8 mouse cellular contexts compared by ENCODE assay signal in the genomic region with DNA sequence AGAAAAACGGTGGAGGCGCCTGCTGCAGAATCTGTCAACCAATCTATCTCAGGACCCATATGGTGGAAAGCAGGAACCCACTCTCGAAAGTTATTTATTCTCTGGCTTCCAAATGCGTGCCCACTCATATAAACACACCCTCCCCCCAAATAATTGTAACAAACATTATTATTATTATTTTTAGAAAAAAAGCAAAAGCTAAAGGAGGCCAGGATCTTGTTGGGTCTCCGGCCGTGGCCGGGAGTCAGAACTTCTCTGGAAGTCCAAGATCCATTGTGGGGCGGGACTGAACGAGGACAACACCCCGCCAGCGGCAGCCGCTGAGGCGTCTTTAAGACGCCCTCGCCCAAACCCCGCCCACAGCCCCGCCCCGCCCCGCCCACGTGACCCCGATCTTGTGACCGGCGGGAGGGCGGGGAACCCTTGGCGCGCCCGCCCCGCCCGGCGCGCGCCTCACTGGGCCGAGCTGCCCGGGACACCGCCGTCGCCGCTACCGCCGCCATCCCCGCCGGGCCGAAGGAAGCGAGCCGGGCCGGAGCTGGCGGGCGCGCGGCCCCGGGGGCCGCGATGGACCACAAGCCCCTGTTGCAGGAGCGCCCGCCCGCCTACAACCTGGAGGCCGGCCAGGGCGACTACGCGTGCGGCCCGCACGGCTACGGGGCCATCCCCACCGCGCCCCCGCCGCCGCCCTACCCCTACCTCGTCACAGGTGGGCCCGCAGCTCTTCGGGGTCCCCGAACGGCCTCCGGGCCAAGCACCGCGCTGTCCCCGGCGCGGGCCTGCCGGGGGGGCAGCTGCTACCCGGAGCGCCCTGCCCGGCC. TPM values are rescaled to one million over a fixed set of nuclear protein-coding genes. Genes with fewer than 3 reads are reported as not detected.
DNase-seq lines count a peak whose midpoint lies in the region; ATAC-seq and TF ChIP-seq lines count a peak whose summit lies in the region.

No protein-coding gene starts in this region.

- H3K4me3 ChIP-seq in cerebellum, adult 2 months (replicated peaks; ENCODE audit: insufficient read depth, low read depth, low read length): peak overlapping the region; percentile 78
- peak overlapping the region; percentile 84 for H3K4me3 ChIP-seq in forebrain, postnatal 0 days (ENCODE audit: low read depth, low read length)
- peak overlapping the region; percentile 83 for H3K4me3 ChIP-seq in lung, embryonic 15.5 days
- peak overlapping the region; percentile 88 for H3K4me3 ChIP-seq in olfactory bulb, adult 2 months (ENCODE audit: insufficient read depth, low read depth, low read length)

- H3K36me3 ChIP-seq in forebrain, postnatal 0 days (ENCODE audit: insufficient read depth): no peaks in the 10 kb centered on the region
- H3K36me3 ChIP-seq in lung, embryonic 15.5 days: 0 out of 2 replicates have a peak, but pooled peaks cover 6% of the 10 kb centered on the region

- no peak; the same call in 1 of the 2 replicates for TF ChIP-seq POLR2A in cerebellum, adult 2 months (IDR thresholded peaks at IDR 0.05; ENCODE audit: borderline replicate concordance, insufficient read depth, low read length)
- peak; percentile 66 for TF ChIP-seq POLR2A in olfactory bulb, adult 2 months (IDR thresholded peaks at IDR 0.05; ENCODE audit: insufficient read depth, low read depth, low read length)

- H3K27me3 ChIP-seq in cerebellum, adult 2 months (ENCODE audit: control insufficient read depth, insufficient read depth, low read length): no peaks in the 10 kb centered on the region
- no peaks in the 10 kb centered on the region for H3K27me3 ChIP-seq in forebrain, postnatal 0 days (ENCODE audit: insufficient read depth, low read length)
- no peaks in the 10 kb centered on the region for H3K27me3 ChIP-seq in lung, embryonic 15.5 days

- peak; percentile 88 for ATAC-seq in forebrain, postnatal 0 days
- peak; percentile 81 for ATAC-seq in lung, embryonic 15.5 days (ENCODE audit: borderline replicate concordance, extremely low read depth, low FRiP score, low TSS enrichment)

- H3K9ac ChIP-seq in forebrain, postnatal 0 days: peak overlapping the region; percentile 93
- peak overlapping the region; percentile 83 for H3K9ac ChIP-seq in lung, embryonic 15.5 days

- H3K9me3 ChIP-seq in forebrain, postnatal 0 days (ENCODE audit: low read length): no peaks in the 10 kb centered on the region
- H3K9me3 ChIP-seq in lung, embryonic 15.5 days: peaks cover 1% of the 10 kb centered on the region; the same call in 1 of the 2 replicates

- TF ChIP-seq CTCF in cerebellum, adult 2 months (IDR thresholded peaks at IDR 0.05; ENCODE audit: borderline replicate concordance, insufficient read depth, low read depth, low read length): no peak
- no peak for TF ChIP-seq CTCF in forebrain, postnatal 0 days (IDR thresholded peaks at IDR 0.05; ENCODE audit: low read depth)
- TF ChIP-seq CTCF in olfactory bulb, adult 2 months (IDR thresholded peaks at IDR 0.05; ENCODE audit: insufficient read depth, low read depth, low read length): no peak

- peak; percentile 90 for DNase-seq in MN1 (ENCODE audit: low spot score)
- DNase-seq in cerebellum, adult 2 months: peak; percentile 84 to 85
- peak; percentile 90 for DNase-seq in forebrain, postnatal 0 days
- DNase-seq in heart, postnatal 4 days: peak; percentile 87
- peak; percentile 45 for DNase-seq in layer of hippocampus, adult 9-10 months (ENCODE audit: low spot score)
- peak; percentile 71 for DNase-seq in thymus, adult 18-20 months

- H3K4me2 ChIP-seq in forebrain, postnatal 0 days (ENCODE audit: low read depth): peak overlapping the region; percentile 73
- peak overlapping the region; percentile 81 for H3K4me2 ChIP-seq in lung, embryonic 15.5 days

- H3K4me1 ChIP-seq in cerebellum, adult 2 months (ENCODE audit: control insufficient read depth, insufficient read depth, low read length): peaks cover 29% of the 10 kb centered on the region
- peaks cover 36% of the 10 kb centered on the region for H3K4me1 ChIP-seq in forebrain, postnatal 0 days (ENCODE audit: insufficient read depth)
- peaks cover 44% of the 10 kb centered on the region for H3K4me1 ChIP-seq in lung, embryonic 15.5 days
- H3K4me1 ChIP-seq in olfactory bulb, adult 2 months (ENCODE audit: control insufficient read depth, insufficient read depth, low read length): peaks cover 42% of the 10 kb centered on the region

- 1% methylated on average over 72 of the region's 84 CpGs for WGBS in cerebellum, adult 2 months
- WGBS in forebrain, postnatal 0 days: under 1% methylated on average over 55 of the region's 84 CpGs
- under 1% methylated on average over 72 of the region's 84 CpGs for WGBS in lung, embryonic 15.5 days
- 1% methylated on average over 60 of the region's 84 CpGs for WGBS in olfactory bulb, adult 2 months

- H3K27ac ChIP-seq in cerebellum, adult 2 months (ENCODE audit: insufficient read depth, low read length): no peak overlapping the region
- H3K27ac ChIP-seq in forebrain, postnatal 0 days (ENCODE audit: low read depth, low read length): peak overlapping the region; percentile 89
- peak overlapping the region; percentile 93 for H3K27ac ChIP-seq in lung, embryonic 15.5 days
- H3K27ac ChIP-seq in olfactory bulb, adult 2 months (ENCODE audit: insufficient read depth, low read depth, low read length): no peak overlapping the region

RNA-seq across cellular contexts. Expression of a gene that starts 10.8 kb away (rescaled TPM):
- 70.5 and 72.5 TPM in 2 replicates for polyA plus RNA-seq in cerebellum, adult 2 months (2012; rRNA removed)
- 17.6 and 26.5 TPM in 2 replicates for total RNA-seq in forebrain, postnatal 0 days (2014; rRNA removed)
- polyA plus RNA-seq in forebrain, postnatal 0 days (2015; fragmentation: Nextera tagmentation; extraction: Ambion mirVana): 138 and 151 TPM in 2 replicates
- total RNA-seq in heart, postnatal 4 days (2021): 100 to 1,000 TPM; 180 to 221 TPM
- polyA plus RNA-seq in lung, embryonic 15.5 days (2015; fragmentation: Nextera tagmentation; extraction: Ambion mirVana): 123 and 129 TPM in 2 replicates
- not detected in 2 replicates for polyA plus RNA-seq in olfactory bulb, adult 2 months (2012; ENCODE audit: insufficient read depth, insufficient read length, low replicate concordance, missing spikeins)

RNA-seq across cellular contexts. Expression of a gene that starts 31.6 kb away (rescaled TPM):
- 164 and 182 TPM in 2 replicates for polyA plus RNA-seq in cerebellum, adult 2 months (2012; rRNA removed)
- total RNA-seq in forebrain, postnatal 0 days (2014; rRNA removed): 55.9 and 57.7 TPM in 2 replicates
- polyA plus RNA-seq in forebrain, postnatal 0 days (2015; fragmentation: Nextera tagmentation; extraction: Ambion mirVana): 25.5 and 32.7 TPM in 2 replicates
- total RNA-seq in heart, postnatal 4 days (2021): 10 to 100 TPM; 24.1 to 26.0 TPM
- polyA plus RNA-seq in lung, embryonic 15.5 days (2015; fragmentation: Nextera tagmentation; extraction: Ambion mirVana): 21.2 and 25.1 TPM in 2 replicates
- 771 TPM in 1 of 2 replicates, not detected in the other for polyA plus RNA-seq in olfactory bulb, adult 2 months (2012; ENCODE audit: insufficient read depth, insufficient read length, low replicate concordance, missing spikeins)

Comparison
In these comparisons a context has a peak if more than half of its experiments do, and no peak if none do; other contexts are left out.
1. H3K27ac ChIP-seq: peak in forebrain, postnatal 0 days (single experiment) and lung, embryonic 15.5 days (single experiment); none in cerebellum, adult 2 months (single experiment) and olfactory bulb, adult 2 months (single experiment).
2. Peak in every context shown above with its lines, with median percentiles within 50 percentile points of each other: DNase-seq and H3K4me3 ChIP-seq.